Mouse (Mus musculus) neural tube, embryonic 13.5 days (tissue): ENCODE measurements around the gene Crocc. TPM values are rescaled to one million over a fixed set of nuclear protein-coding genes. Genes with fewer than 3 reads are reported as not detected.

Experiments used
- ATAC-seq: fragments of 200-750 bp; cut with Nextera tagmentation; 2 replicates; pipeline ENCODE4 v1.8.0; 2017; ENCODE audit warnings: low read depth, mild to moderate bottlenecking, moderate TSS enrichment, moderate library complexity
- H3K27ac ChIP-seq: fragments of 300-500 bp; sonication (generic); replicated peaks from 2 replicates; pipeline ENCODE4 v1.5.1; 2015; ENCODE audit warnings: moderate library complexity, mild to moderate bottlenecking, inconsistent platforms
- H3K27me3 ChIP-seq: fragments of 300-500 bp; sonication (generic); 2 replicates; pipeline ENCODE4 v1.6.1; 2015; ENCODE audit warnings: mild to moderate bottlenecking, inconsistent platforms
- H3K36me3 ChIP-seq: fragments of 300-500 bp; sonication (generic); 2 replicates; pipeline ENCODE4 v1.6.1; 2015; ENCODE audit warnings: mild to moderate bottlenecking, inconsistent platforms
- H3K4me1 ChIP-seq: fragments of 300-500 bp; sonication (generic); replicated peaks from 2 replicates; pipeline ENCODE4 v1.6.1; 2015; ENCODE audit warnings: inconsistent platforms
- H3K4me2 ChIP-seq: fragments of 300-500 bp; sonication (generic); 2 replicates; pipeline ENCODE4 v1.6.1; 2015; ENCODE audit warnings: inconsistent platforms, mild to moderate bottlenecking, moderate library complexity
- H3K4me3 ChIP-seq: fragments of 300-500 bp; sonication (generic); 2 replicates; pipeline ENCODE4 v1.5.1; 2015; ENCODE audit warnings: mild to moderate bottlenecking, inconsistent platforms
- H3K9ac ChIP-seq: fragments of 300-500 bp; sonication (generic); 2 replicates; pipeline ENCODE4 v1.6.1; 2015; ENCODE audit warnings: moderate library complexity, mild to moderate bottlenecking, inconsistent platforms
- H3K9me3 ChIP-seq: fragments of 300-500 bp; sonication (generic); 2 replicates; pipeline ENCODE4 v1.6.1; 2016; ENCODE audit warnings: inconsistent platforms
- WGBS: fragments of 180-500 bp; shearing (Covaris S2); methylation state at CpG from one replicate; pipeline ENCODE4 v1.1.7; 2015; 5-methylcytosine and 5-hydroxymethylcytosine counted together
- polyA plus RNA-seq: library from polyadenylated mRNA; unstranded; fragments of >200 nt; fragmentation: Nextera tagmentation; extraction: Ambion mirVana; gene quantifications from 2 replicates; pipeline ENCODE4 v1.2.1, GENCODE M21; 2015

The Crocc gene
- polyA plus RNA-seq, 1 experiment from 2014 or later, result 7.2 TPM

DNA sequence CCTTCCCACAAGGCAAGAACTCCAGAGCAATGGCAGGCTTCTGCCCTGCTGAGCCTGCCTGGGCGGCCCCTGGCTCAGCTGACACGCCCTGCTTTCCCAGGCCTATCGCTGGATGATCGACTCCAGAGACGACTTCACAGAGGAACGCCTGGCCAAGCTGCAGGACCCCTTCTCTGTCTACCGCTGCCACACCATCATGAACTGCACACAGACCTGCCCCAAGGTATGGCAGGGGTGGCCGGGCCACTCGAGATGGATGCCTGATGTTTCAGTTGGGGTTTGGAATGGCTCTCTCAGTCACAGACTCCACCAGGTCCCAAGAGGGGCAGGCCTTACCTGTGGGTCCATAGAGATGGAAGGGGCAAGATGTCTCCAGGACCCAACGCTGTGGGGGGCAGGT, 83.1 kb downstream of the Crocc start:
- 89% methylated on average over 10 of the region's 10 CpGs for WGBS
- H3K27ac ChIP-seq, result no peak overlapping the region
- no peaks in the 10 kb centered on the region for H3K4me1 ChIP-seq
- no peak overlapping the region for H3K4me2 ChIP-seq
- no peaks in the 10 kb centered on the region for H3K9me3 ChIP-seq
- H3K9ac ChIP-seq, result no peak overlapping the region
- H3K27me3 ChIP-seq, result no peaks in the 10 kb centered on the region
- peaks cover 91% of the 10 kb centered on the region for H3K36me3 ChIP-seq
- H3K4me3 ChIP-seq, result no peak overlapping the region
- ATAC-seq, result no peak

DNA sequence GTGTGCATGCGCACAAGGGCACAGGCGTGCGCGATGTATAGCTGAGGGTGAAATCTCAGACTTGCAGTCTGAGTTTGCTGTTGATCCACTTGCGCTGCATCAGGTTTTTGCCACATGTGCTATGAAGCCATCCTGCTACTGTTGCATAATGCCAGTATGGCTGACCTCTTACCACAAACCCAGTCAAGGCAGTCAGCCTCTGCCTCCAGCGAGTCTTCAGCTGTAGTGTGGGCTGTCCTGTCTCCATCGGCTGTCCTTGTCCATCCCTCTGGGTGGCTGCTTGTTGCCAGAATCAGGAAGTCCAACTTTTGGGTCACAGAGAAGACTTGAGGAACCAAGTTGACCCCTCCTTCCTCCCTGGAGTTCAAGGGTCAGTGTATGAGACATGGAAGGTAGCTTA, 85.0 kb downstream of the Crocc start:
- no peak overlapping the region for H3K4me3 ChIP-seq
- no peaks in the 10 kb centered on the region for H3K4me1 ChIP-seq
- 96% methylated on average over 7 of the region's 7 CpGs for WGBS
- no peak for ATAC-seq
- H3K4me2 ChIP-seq, result no peak overlapping the region
- no peaks in the 10 kb centered on the region for H3K27me3 ChIP-seq
- no peak overlapping the region for H3K27ac ChIP-seq
- no peak overlapping the region for H3K9ac ChIP-seq
- no peaks in the 10 kb centered on the region for H3K9me3 ChIP-seq
- peaks cover 100% of the 10 kb centered on the region for H3K36me3 ChIP-seq

- H3K27me3 ChIP-seq, result no peaks in the 10 kb centered on the region
- H3K36me3 ChIP-seq, result peaks cover 100% of the 10 kb centered on the region
- 95% methylated on average over 6 of the region's 6 CpGs for WGBS
- ATAC-seq, result no peak
- H3K9me3 ChIP-seq, result no peaks in the 10 kb centered on the region
- H3K27ac ChIP-seq, result no peak overlapping the region
- H3K4me1 ChIP-seq, result no peaks in the 10 kb centered on the region
- H3K4me3 ChIP-seq, result no peak overlapping the region
- H3K4me2 ChIP-seq, result no peak overlapping the region
- no peak overlapping the region for H3K9ac ChIP-seq
Measured at GRCm38 (mm10) chr4:140974408-140974807, 85.9 kb downstream of the Crocc start.

GRCm38 (mm10) chr4:140971691-140972090, 88.7 kb downstream of the Crocc start:
- H3K9me3 ChIP-seq, result no peaks in the 10 kb centered on the region
- no peaks in the 10 kb centered on the region for H3K4me1 ChIP-seq
- 89% methylated on average over 13 of the region's 13 CpGs for WGBS
- no peak overlapping the region for H3K27ac ChIP-seq
- H3K4me3 ChIP-seq, result no peak overlapping the region
- H3K27me3 ChIP-seq, result no peaks in the 10 kb centered on the region
- H3K9ac ChIP-seq, result no peak overlapping the region
- H3K36me3 ChIP-seq, result peaks cover 98% of the 10 kb centered on the region
- no peak for ATAC-seq
- no peak overlapping the region for H3K4me2 ChIP-seq

GRCm38 (mm10) chr4:140967386-140968159, 92.8 kb downstream of the Crocc start:
- H3K4me1 ChIP-seq, result peaks cover 23% of the 10 kb centered on the region
- no peak for ATAC-seq
- H3K9me3 ChIP-seq, result no peaks in the 10 kb centered on the region
- H3K27me3 ChIP-seq, result no peaks in the 10 kb centered on the region
- H3K4me2 ChIP-seq, result no peak overlapping the region
- H3K36me3 ChIP-seq, result peaks cover 65% of the 10 kb centered on the region
- no peak overlapping the region for H3K27ac ChIP-seq
- no peak overlapping the region for H3K4me3 ChIP-seq
- WGBS, result 88% methylated on average over 11 of the region's 11 CpGs
- no peak overlapping the region for H3K9ac ChIP-seq

Other genes starting within 250 kb of the Crocc start
- gene Padi3, start 249.9 kb downstream of the Crocc start, polyA plus RNA-seq, result not detected in 2 replicates
- 0.10 and 0.11 TPM in 2 replicates for gene Padi1, start 214.8 kb downstream of the Crocc start, polyA plus RNA-seq
- 4.4 and 6.0 TPM in 2 replicates for gene Padi2, start 154.2 kb downstream of the Crocc start, polyA plus RNA-seq
- 473 and 497 TPM in 2 replicates for gene Sdhb, start 99.3 kb downstream of the Crocc start, polyA plus RNA-seq
- gene Atp13a2, start 73.7 kb downstream of the Crocc start, polyA plus RNA-seq, result 133 and 144 TPM in 2 replicates
- gene Mfap2, start 50.1 kb downstream of the Crocc start, polyA plus RNA-seq, result 248 and 255 TPM in 2 replicates
- 55.5 and 58.7 TPM in 2 replicates for gene Necap2, start 17.8 kb upstream of the Crocc start, polyA plus RNA-seq
- not detected in 2 replicates for gene Spata21, start 27.8 kb upstream of the Crocc start, polyA plus RNA-seq
- gene Szrd1, start 79.2 kb upstream of the Crocc start, polyA plus RNA-seq, result 23.4 and 27.2 TPM in 2 replicates
- gene Fbxo42, start 87.4 kb upstream of the Crocc start, polyA plus RNA-seq, result 23.2 and 24.2 TPM in 2 replicates
- gene Rsg1, start 153.4 kb upstream of the Crocc start, polyA plus RNA-seq, result 6.4 and 7.0 TPM in 2 replicates
- gene Arhgef19, start 178.9 kb upstream of the Crocc start, polyA plus RNA-seq, result 2.1 and 2.2 TPM in 2 replicates
- gene Epha2, start 240.7 kb upstream of the Crocc start, polyA plus RNA-seq, result 1.7 and 2.2 TPM in 2 replicates